Mouse (Mus musculus): ENCODE measurements around the gene Hip1.
A peak's percentile ranks its signal among the peaks of the same experiment; 100 is the strongest.

Hip1 gene

DNA sequence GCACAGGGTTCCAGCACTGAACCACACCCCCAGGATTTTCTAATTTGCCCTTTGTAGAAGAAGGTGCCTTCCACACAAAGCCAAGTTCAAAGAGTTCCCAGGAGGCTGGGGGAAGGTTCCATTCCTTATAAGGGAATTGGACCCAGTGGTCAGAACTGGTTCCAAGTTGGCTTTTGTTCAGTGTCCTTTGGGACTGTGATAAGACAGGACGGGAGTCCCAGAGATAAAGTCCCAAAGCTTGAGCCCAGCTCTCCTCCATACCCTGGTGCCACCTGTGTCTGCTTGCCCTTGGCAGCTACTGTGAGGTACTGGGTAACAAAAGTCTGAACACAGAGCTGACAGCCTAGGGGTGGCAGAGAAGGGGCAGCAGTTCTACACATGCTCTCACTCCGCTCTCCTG lies 185.1 kb downstream of the Hip1 start:
- no peak for DNase-seq

DNA sequence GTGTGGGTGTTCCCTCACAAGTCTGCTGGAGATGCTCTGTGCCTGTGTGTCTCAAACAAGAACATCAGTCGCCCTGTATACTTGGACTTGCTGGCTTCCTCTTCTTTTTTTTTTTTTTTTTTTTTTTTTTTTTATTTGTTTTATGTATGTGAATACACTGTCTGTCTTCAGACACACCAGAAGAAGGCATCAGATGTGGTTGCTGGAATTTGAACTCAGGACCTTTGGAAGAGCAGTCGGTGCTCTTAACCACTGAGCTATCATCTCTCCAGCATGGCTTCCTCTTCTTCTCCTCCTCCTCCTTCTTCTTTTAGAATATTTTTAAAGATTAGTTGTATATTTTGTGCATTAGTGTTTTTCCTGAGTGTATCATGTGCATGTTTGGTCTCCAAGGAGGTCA lies 187.4 kb downstream of the Hip1 start:
- DNase-seq = peak in 1 of 2 experiments; percentile 26

Measured in kidney, adult 8-10 months (tissue).